Mouse (Mus musculus) frontal cortex, adult 2 months (tissue): Measurements from ENCODE around the gene Jakmip3. TPM values are rescaled to one million over a fixed set of nuclear protein-coding genes. Genes with fewer than 3 reads are reported as not detected.

ENCODE experiments used
- DNase-seq, 2 experiments: peaks; one replicate each; pipeline ENCODE4 v3.0.0; 2022; ENCODE audit warnings: low spot score in 1 of 2; ENCODE audit errors: extremely low spot score in 1 of 2
- polyA plus RNA-seq: library from polyadenylated mRNA; depleted of rRNA; stranded (reverse); fragments of >200 nt; gene quantifications from 2 replicates; pipeline ENCODE4 v1.2.3, GENCODE M21; 2012

The Jakmip3 gene
- polyA plus RNA-seq, 1 experiment, result 41.0 TPM

DNA sequence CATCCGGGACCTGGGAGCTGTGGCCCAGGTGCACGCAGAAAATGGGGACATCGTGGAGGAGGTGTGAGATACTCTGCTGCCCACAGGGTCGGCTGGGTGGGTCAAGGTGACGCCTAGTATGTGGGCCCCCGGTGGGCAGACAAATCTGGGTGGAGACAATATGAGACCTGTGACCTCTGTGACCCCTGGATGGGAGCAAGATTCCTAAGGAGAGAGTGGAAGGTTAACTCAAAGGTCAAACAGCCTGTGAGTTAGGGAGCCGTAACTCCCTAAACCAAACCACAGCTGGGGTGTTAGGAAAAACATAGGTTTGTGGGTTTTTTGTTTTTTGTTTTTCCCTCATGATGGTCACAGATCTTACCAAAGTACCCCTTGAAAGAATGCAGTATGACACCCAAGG, 153.3 kb downstream of the Jakmip3 start:
- DNase-seq, result no peak

DNA sequence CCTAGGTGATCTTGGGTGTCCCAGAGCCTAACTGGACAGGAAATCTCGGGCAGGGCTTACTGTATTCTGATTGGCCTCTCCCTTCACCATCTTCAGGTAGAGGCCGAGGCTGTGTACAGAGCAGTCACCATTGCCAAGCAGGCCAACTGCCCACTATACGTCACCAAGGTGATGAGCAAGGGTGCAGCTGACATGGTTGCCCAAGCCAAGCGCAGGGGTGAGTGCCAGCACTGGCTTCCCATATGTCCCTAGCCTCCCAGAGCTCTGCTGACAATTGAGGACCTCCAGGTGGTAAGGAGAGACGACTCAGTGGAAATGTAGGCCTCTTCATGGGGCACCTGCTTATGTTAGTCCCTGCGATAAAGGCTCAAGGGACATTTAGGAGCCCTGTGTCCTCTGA, 154.2 kb downstream of the Jakmip3 start:
- no peak for DNase-seq

DNA sequence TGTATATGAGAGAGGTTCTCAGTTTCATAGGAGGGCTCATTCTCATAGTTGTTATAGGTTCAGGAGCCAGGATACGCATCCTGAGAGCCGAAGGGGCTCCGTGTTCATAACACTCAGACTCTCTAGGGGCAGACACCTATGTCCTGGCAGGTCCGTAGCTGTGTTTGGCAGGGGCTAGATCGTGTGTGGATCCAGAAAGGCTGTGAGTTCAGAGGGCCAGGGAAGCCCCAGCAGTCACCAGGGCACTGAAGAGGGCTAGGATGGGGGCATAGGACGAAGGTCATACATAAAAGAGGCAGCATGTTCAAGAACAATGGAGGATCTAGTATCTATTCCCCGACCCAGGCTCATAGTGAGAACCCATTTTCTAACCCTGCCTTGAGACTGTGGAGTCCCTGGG, 154.8 kb downstream of the Jakmip3 start:
- DNase-seq, result no peak

DNA sequence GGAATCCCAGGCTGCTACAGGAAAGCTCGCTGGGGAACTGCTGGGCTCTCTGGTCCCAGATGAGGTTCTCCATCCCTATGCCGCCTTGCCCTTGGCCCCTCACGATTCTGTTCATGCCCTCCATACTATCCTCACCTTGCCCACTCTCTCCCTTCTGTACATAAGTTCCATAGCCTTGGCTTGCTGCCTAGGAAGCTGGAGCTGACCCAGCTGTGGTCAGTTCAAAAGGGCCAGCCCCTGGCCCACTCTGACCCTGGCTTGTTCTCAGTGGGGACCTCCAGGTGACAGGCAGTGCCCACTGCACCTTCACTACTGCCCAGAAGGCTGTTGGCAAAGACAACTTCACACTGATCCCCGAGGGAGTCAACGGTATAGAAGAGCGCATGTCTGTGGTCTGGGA, 155.9 kb downstream of the Jakmip3 start:
- no peak for DNase-seq

DNA sequence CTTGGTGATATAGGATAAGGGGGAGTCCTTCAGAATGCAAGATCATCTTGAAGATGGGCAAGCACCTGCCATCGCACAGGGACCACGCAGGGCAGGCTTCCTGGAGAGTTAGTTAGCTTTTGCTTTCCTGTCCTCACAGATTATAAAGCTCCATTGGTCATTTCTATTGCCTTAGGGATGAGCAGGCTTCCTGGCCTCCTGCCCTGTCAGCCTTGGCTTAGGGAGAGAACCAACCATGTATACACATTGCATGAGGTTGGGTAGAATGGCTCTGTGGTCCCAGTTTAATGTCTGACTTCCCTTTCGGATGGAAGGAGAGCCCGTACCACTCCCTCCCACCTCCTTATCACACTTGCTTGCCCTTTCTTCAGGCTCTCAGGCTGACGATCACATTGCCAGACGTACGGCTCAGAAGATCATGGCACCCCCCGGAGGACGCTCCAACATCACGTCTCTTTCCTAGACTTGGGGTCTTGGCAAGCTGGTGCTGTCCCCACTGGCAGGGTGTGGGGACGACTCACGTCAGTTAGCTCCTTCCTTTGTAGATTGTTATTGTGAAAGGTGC, 160.1 kb downstream of the Jakmip3 start:
- no peak for DNase-seq

DNA sequence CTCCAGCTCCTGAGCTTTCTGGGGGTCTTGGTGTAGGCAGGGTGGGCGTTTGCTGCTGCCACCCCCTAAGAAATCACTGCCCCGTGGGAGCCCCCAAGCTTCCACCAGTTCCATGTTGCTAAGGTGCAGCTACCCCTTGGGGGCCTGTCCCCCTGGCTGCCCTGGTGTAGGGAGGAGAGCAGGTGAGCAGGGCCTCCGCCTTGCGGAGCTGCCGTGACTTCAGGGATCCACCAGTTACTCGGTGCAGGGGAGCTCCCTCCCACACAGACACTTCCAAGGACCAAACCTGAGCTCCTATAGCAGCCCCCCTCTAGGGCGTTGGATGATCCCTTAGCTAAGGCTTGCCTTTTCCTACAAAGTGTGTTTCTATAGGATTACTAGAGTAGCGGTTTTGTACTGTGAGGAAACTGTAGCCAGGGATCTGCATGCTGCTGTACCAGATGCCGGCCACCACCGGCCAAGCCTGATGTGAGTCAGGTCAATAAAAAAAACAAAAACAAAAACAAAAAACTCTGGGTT, 160.8 kb downstream of the Jakmip3 start:
- no peak for DNase-seq

DNA sequence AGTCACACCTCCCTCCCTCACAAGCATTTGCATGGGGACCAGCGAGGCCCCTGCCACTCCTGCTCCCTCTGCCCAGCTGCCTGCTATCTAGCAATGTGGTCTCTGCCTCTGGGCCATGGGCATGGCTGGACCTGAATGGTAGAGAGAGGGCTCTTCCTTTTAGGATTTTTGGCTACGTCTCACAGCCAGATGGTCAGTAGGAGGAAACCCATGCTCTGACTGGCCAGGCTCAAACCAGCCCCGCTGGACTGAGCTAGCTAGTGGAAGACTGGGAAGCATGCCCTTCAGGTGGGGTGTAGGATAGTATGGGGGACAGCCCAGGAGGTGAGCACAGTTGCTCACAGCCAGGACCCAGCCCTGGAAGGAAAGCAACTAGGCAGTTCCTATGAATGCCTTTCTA, 161.3 kb downstream of the Jakmip3 start:
- no peak for DNase-seq

DNA sequence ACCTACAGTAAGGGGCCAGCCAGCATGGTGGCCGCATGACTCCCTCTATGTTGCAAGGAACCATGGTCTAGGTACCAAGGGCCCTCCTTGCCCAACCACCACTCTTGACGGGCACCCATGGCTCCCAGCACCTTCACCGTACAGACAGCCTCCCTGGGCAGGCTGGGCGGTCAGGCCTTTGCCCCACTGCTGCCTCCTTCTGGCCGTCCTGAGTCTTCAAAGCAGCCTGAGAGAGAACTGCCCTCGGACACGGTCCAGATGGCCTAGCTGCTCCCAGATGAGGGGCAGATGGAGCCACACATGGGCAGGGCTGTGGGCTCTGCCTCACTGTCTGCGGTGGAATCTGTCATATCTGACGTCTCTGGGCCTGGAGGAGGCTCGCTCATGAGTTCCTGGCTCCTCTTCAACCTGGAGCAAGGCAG, 163.4 kb downstream of the Jakmip3 start:
- DNase-seq, result no peak

DNA sequence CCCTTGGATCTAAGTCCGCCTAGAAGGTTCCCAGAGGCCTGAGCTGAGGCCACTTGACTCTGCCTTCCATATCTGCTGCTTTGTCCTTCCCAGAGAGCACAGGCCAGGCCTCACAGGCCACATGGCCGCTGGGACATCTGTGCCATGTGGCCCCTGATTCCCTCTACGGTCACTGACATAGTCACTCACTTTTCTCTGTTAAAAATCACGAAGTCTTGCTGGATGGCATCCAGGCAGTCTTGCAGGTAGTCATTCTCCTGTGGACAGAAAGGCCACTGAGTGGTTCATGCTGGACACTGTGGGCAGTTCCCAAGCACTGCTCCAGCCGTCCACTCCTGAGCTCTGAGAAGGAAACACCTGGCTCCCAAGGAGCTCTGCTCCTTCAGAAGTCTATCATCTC, 164.5 kb downstream of the Jakmip3 start:
- no peak for DNase-seq

DNA sequence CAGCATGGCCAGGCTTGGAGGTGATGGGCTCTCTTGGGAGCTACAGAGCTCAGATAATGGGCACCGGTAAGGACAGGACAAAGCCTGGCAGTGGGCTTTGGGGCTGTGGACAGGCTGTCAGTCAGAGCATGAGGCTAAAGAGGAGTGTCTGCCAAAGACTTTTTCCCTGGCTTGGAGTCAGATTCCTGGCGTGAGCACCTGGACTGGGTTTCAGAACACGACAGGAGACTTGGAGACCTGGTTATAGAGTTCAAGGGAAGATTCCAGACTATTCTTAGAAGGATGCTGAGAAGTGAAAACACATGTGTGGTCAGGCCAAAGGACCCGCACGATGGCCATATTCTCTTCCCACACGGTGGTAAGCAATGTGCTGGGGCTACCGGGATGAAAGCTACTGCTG, 165.2 kb downstream of the Jakmip3 start:
- no peak for DNase-seq

DNA sequence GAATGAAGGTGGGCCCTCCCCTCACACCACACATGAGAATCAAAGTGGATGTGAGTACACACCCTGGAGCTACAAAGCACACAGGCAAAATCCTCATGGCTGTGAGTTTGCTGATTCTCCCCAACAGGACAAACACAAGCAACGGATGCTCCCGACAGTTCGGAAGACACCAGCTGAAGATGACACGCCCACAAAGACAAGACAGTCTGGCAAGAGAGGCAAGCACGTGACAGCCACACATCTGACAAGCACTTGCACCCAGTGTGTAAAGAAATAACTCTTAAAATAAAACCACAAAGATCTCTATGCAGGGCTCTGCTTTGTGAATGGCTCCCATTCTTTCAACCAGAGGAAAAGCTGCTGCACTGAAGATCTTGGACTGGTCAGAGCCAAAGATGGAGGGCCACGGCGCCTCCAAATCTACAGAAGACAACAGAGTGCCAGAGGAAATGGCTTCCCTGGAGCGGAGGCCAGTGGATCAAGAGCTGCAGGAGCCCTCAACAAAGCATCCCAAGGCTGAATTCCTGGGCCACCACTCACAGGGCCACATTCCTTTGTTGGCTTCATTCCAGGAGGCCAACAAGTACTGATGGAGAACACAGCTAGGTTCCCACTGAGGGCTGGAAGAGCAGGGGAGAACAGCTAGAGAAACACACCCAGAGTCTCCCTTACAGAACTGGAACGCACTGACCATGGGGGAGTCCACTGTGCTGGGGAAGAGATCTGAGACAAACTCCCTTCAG, 167.5 kb downstream of the Jakmip3 start:
- peak in 1 of 2 experiments; percentile 60 for DNase-seq

DNA sequence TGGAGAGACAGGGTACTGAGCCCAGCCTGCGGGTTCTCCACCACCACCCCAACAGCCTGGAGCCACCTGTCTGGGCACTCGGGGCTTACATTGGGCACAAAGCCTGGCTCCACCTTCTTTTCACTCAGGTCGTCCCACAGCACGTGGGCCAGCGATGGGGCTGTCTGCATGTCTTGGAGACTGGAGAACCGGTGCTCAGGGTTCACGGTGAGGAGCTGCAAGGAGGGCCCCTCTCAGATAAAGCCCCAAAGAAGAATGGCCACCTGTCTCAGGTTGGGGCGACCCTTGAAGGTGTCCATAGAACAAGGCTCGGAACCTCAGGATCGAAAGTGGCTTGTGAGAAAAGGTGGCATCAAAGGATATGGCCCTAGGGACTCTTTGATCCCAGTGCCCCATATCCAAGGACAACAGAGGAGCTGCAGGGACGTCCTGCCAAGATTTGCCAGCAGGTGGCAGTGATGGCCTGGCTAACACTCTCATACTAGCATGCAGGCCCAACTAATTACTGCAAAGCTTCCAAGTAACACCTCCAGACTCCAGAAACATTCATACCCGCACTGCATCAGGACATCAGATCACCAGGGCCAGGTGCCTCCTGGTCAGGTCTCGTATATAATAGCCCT, 178.7 kb downstream of the Jakmip3 start:
- DNase-seq, result peak; percentile 74 to 96

DNA sequence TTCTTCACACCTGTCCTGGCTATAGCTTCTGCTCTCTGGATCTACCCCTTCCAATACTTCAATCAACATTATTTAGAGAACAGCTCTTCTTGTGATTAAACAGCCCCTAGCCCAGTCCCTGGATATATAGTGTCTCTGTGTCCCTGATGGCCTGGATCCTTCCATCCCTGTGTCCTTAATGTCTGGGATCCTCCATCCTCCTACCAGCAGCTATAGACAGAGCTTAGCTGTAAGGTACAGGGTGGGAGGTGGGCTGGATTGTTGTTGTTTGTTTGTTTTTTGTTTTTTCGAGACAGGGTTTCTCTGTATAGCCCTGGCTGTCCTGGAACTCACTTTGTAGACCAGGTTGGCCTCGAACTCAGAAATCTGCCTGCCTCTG, 179.2 kb downstream of the Jakmip3 start:
- DNase-seq, result no peak

DNA sequence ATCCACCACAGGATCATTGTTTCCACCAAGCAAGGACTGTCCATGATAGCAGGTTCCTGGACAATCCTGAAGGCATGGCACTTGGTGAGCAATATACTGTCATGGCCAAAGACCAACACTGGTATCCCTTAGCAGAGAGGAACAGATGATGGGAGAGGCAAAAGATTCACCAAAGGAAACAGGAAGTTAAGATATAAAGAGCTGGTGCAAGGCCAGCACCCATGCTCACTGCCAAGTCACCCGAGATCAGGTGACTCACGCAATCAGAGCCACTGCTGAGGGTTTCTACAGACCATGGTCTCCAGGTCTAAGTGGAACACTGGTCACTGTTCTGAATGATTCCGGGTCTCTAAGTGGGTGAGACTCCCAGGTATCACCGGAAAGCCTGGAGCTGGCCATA, 185.4 kb downstream of the Jakmip3 start:
- no peak for DNase-seq

DNA sequence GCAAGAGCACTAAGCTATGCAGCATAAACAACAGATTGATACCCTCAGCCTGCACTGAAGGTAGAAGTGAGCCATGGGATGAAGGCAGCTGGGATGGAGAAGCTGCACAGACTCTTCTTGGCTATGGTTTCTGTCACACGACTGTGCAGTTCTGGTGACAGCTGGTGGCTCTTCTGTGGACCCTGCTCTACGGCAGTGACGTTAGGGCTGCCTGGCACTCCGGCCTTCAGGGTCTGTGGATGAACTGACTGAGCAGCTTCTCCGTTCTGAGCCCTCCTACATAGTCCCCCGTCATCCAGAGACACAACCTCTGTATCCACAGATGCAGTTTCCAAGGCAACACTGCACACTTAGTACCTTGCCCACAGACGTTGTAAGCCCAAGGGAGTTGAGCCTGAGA, 186.0 kb downstream of the Jakmip3 start:
- no peak for DNase-seq

DNA sequence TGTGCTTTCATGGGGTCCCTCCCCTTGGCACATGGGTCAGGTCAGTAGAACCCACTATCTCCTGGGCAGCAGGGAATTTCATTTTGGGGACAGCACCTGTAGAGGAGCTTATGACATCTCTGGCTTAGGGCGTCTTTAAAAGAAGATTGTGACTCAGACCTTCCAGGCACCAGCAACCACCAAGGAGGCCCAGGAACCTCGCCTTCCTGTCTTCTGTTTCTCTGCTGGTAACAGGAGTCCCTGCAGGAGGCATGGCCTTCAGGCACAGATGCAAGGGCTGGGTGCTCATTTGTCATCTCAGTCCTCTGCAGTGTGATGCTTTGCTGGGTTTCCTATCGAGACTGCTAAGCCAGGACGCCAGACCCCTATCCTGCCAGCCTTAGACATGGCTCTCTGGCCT, 188.5 kb downstream of the Jakmip3 start:
- DNase-seq, result no peak

DNA sequence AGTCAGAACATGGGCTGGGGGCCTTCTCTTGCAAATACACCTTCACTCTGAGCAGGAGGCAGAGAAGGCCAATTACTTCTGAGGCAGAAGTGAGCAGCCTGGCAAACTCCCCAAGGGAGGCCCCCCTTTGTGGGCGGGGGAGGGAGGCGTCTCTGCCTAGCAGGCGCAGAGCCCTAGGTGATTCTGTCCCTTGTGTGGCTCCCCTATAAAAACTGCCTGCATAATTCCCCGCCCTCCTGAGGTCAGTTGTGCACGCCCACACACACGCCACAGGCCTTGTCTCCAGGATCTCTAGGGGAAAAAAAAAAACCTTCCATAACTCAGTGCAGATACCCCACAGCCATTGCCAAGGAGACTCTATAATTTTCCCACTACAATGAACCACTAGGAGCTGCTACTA, 189.8 kb downstream of the Jakmip3 start:
- DNase-seq, result no peak

DNA sequence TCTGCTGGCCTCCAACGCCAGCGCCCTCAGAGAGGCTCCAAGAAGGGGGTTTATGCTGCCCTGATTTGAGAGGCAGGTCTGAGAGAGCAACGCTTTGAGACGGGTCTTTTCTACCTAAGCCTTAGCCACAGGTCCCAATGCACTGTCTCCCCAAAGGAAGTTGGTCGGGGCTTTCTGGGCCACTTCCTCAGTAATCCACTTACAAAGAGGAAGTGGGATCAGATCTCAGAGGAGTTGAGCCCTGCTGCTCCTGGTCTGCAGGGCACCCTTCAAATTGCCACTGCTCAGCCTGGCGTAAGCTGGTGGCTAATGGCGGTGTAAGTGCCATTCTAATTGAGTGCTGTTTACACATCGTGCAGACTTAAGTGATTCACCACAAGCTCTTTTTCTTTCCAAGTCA, 191.0 kb downstream of the Jakmip3 start:
- DNase-seq, result no peak

DNA sequence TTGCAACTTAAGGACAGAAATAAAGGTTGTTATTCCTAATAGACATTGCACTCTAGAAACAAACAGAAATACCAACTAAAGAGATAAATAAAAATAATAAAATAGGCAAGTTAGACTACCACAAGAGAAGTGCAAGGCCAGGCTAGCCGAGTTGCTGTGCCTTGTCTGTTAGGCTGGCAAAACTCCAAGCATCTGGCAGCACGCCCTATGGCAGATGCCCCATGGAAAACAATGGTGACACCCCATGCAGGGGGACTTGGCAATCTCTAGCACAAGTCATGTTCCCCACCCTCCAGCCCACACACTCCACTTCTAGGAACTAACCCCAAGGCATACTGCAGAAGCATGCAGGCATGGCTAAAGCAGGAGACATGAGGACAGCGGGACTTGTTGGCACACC, 192.9 kb downstream of the Jakmip3 start:
- no peak for DNase-seq
